Mouse (Mus musculus) central nervous system, embryonic 18 days (tissue): ENCODE results near the gene Samd4b. TPM values are rescaled to one million over a fixed set of nuclear protein-coding genes. Genes with fewer than 3 reads are reported as not detected.

ENCODE experiments used
- polyA plus RNA-seq: library from polyadenylated mRNA; depleted of rRNA; stranded (reverse); fragments of >200 nt; gene quantifications from 2 replicates; pipeline ENCODE4 v1.2.3, GENCODE M21; 2012; rRNA removed

The Samd4b gene
- polyA plus RNA-seq = 53.4 and 61.8 TPM in 2 replicates

GRCm38 (mm10) chr7:28597642-28598446 is at the start of gene Samd4b, which contains the start of gene Pak4:
Gene Samd4b, minus strand, starts transcription at chr7:28598144.
Gene Pak4, minus strand, starts transcription at chr7:28598185.

GRCm38 (mm10) chr7:28631073-28631472 is 33.1 kb upstream of the Samd4b start, which contains the start of gene Acp7:
Gene Acp7, minus strand, starts transcription at chr7:28631332.

GRCm38 (mm10) chr7:28547154-28547553 is 50.8 kb downstream of the Samd4b start, which contains the start of gene Nccrp1:
Gene Nccrp1, minus strand, starts transcription at chr7:28547254.

DNA sequence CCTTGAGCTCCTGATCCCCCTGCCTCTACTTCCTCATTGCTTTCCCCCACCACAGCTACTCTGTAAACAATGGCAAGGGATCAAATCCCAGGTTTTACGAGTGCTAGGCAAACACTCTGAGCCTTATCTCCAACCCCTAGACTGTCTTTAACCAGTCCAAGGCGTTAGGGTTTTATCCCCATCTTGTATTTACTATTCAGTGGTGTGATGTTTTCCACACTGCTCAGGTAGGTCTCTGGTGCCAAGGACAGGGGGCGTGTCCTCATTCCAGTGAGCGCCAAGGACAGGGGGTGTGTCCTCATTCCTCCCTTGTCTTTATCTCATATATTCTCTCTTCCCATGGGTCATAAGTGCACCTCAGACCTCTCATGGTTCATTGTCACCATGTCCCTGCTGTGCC is 57.4 kb downstream of the Samd4b start, which contains the start of gene Sycn:
Sycn (plus strand) TSS at position 360 of the 400 bp plus-strand sequence.

DNA sequence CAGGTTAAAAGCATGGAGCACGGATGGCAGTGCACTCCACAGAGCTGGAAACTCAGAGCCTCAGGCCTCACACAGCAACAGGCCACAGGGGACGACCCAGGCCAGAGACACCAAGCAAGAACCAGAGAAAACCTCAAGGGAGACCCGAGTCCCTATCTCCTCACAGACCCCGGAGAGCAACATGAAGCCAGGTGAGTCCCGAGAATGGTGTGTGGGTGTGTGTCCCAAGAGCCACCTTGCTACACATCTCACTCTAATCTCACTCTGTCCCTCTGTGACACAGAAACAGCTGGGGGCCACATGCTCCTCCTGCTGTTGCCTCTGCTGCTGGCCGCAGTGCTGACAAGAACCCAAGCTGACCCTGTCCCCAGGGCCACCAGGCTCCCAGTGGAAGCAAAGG is 75.4 kb downstream of the Samd4b start, which contains the start of gene Ifnl3:
Ifnl3 (plus strand) TSS at position 301 of the 400 bp plus-strand sequence.

GRCm38 (mm10) chr7:28510405-28510974 is 87.5 kb downstream of the Samd4b start, which contains the start of gene Ifnl2:
Gene Ifnl2, minus strand, starts transcription at chr7:28510455.

GRCm38 (mm10) chr7:28451531-28452360 is 146.2 kb downstream of the Samd4b start, which contains the start of gene Lrfn1:
Gene Lrfn1, plus strand, starts transcription at chr7:28451980.

DNA sequence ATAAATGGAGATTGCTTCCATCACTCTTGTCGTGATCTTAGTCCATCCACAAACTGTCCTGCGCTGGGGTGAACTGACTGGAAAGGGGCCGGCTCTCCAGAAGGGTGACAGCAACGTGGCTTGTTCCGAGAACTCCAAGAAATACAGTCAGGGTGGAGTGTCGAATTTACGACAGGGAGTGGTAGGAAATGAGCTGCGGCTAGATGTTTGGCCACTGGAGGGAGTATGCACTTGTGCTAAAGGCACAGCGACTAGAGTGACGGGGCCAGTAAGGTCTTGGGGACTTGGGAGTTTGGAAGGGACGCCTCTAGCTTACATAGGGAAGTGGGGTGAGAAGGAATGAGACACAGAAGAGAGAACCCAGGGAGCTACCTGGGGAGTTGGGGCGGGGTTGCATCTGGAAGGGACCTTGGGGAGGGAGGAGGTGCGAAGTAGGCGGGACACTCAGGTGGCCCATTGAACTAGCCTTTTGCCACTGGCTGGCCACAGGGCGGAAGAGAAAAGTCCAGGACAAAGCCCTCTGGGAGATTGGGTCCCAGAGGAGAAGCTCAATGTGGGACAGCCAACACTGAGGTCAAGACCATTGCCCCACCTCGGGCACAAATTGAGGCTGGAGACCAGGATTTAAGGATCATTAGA is 160.9 kb downstream of the Samd4b start, which contains the start of gene Gmfg:
Gmfg (plus strand) TSS at position 516 of the 639 bp plus-strand sequence.

GRCm38 (mm10) chr7:28392429-28393271 is 205.3 kb downstream of the Samd4b start, which contains the start of the genes Med29 and Paf1:
Gene Med29, minus strand, starts transcription at chr7:28392708.
Gene Paf1, plus strand, starts transcription at chr7:28392951.

DNA sequence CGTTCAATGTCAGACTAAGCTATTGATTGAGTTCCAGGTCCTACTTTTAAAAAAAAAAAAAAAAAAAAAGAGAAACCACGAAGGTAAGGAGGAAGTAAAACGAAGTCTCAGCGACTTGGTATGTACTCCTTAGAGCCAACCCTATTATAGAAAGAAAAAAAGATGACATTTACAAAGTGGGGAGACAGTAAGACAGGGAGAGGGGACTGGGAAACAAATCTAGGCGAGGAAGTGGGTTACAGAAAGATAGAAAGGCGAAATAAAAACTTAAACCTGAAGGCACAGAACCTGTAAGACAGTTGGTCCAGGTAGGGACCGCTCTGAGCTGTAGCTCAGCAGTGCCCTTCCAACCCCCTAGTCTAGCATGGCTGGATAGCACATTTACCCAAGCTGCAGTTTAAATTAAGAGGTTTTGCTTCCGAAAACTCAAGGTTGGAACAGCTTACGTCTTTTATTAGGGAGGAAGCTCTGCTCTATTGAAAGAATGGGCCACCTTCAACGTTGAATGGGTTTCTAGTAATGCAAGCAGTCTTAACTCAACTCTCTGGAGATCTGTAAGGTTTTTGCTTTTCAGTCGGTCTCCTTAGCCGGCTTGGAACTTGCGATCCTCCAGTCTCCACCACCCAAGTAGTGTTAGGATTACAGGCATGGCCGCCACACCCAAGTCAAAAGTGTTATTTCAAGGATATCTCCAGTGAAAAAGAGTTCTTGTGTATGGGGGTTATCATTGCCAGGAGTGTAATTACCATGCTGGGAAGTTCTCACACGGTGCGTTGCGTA is 217.5 kb downstream of the Samd4b start, which contains the start of gene Zfp36:
Zfp36 (minus strand) TSS at position 17 of the 780 bp plus-strand sequence.

DNA sequence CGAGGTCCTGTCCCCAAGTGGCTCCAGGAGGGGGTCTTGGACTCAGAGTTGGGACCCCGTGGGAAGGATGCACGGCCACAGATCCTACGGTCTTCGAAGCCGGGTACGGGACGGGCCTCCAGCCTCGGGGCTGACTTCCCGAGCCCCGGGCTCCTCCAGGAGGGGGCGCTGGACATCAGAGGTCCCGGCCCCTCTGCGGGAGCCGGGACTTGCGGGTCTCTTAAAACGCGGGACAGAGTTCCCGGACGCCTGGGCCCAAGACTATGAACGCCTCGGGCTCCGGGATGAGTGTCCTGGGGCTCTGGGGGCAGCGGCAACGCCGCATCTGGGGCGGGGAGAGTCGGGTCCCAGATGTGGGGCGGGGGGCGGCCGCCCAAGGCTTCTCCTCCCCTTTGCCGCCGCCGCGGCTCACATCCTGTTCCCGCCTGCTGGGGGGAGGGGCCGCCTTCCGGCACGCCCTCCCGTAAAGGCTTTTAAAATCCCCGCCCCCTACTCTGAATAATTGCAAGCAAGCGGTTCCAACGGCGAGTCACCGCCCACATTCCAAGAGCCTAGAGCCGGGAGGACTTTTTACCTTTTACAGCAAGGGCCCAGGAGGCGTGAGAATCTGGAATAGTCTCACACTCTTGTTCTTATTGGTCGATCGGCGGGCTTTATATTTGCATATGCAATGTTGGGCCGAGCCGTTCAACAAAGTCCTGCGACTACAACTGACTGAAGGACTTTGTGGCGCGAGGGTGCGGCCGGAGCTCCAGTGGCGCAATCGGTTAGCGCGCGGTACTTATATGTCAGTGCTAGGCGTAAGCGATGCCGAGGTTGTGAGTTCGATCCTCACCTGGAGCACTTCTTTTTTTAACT is 225.5 kb downstream of the Samd4b start, which contains the start of gene Plekhg2:
Plekhg2 (minus strand) TSS at position 349 of the 858 bp plus-strand sequence.

GRCm38 (mm10) chr7:28350155-28350883 is 247.6 kb downstream of the Samd4b start, which contains the start of gene Rps16:
Gene Rps16, plus strand, starts transcription at chr7:28350652.

Other genes with a start within 250 kb of the Samd4b start
- gene Rps16, start 247.5 kb downstream of the Samd4b start, polyA plus RNA-seq = 1,114 and 1,140 TPM in 2 replicates
- 13.5 and 19.5 TPM in 2 replicates for gene Plekhg2, start 225.5 kb downstream of the Samd4b start, polyA plus RNA-seq
- gene Zfp36, start 217.9 kb downstream of the Samd4b start, polyA plus RNA-seq = 2.6 and 4.6 TPM in 2 replicates
- 43.0 and 44.9 TPM in 2 replicates for gene Med29, start 205.4 kb downstream of the Samd4b start, polyA plus RNA-seq
- gene Paf1, start 205.2 kb downstream of the Samd4b start, polyA plus RNA-seq = 104 and 110 TPM in 2 replicates
- 2.9 TPM in 2 replicates for gene Gmfg, start 160.7 kb downstream of the Samd4b start, polyA plus RNA-seq
- 58.8 and 65.9 TPM in 2 replicates for gene Lrfn1, start 146.2 kb downstream of the Samd4b start, polyA plus RNA-seq
- not detected in 2 replicates for gene Ifnl2, start 87.7 kb downstream of the Samd4b start, polyA plus RNA-seq
- gene Ifnl3, start 75.3 kb downstream of the Samd4b start, polyA plus RNA-seq = not detected in 2 replicates
- gene Sycn, start 57.3 kb downstream of the Samd4b start, polyA plus RNA-seq = not detected in 2 replicates
- gene Nccrp1, start 50.9 kb downstream of the Samd4b start, polyA plus RNA-seq = 0.20 and 3.1 TPM in 2 replicates
- gene Pak4, start within 50 bp of the Samd4b start, polyA plus RNA-seq = 11.0 and 12.7 TPM in 2 replicates
- gene Acp7, start 33.2 kb upstream of the Samd4b start, polyA plus RNA-seq = 0.22 and 0.92 TPM in 2 replicates
- 31.4 and 33.2 TPM in 2 replicates for gene Fbxo27, start 94.7 kb upstream of the Samd4b start, polyA plus RNA-seq
- 4.1 and 4.6 TPM in 2 replicates for gene Fbxo17, start 118.7 kb upstream of the Samd4b start, polyA plus RNA-seq
- gene Mrps12, start 143.7 kb upstream of the Samd4b start, polyA plus RNA-seq = 71.4 and 74.9 TPM in 2 replicates
- gene Sars2, start 143.8 kb upstream of the Samd4b start, polyA plus RNA-seq = 15.9 and 16.3 TPM in 2 replicates
- 0.39 and 0.56 TPM in 2 replicates for gene Ccer2, start 158.0 kb upstream of the Samd4b start, polyA plus RNA-seq
- 128 and 133 TPM in 2 replicates for gene Sirt2, start 168.6 kb upstream of the Samd4b start, polyA plus RNA-seq
- 26.6 and 29.6 TPM in 2 replicates for gene Nfkbib, start 169.4 kb upstream of the Samd4b start, polyA plus RNA-seq
- 0.55 and 0.62 TPM in 2 replicates for gene Rinl, start 190.8 kb upstream of the Samd4b start, polyA plus RNA-seq
- 372 and 379 TPM in 2 replicates for gene Hnrnpl, start 210.4 kb upstream of the Samd4b start, polyA plus RNA-seq
- gene Ech1, start 227.1 kb upstream of the Samd4b start, polyA plus RNA-seq = 98.9 and 107 TPM in 2 replicates
- gene Lgals4, start 235.7 kb upstream of the Samd4b start, polyA plus RNA-seq = 9.5 and 10.9 TPM in 2 replicates